Mouse (Mus musculus): ENCODE measurements around the gene Tdgf1. TPM values are rescaled to one million over a fixed set of nuclear protein-coding genes. Genes with fewer than 3 reads are reported as not detected.

Tdgf1 gene
- polyA plus RNA-seq, 1 experiment = not detected

DNA sequence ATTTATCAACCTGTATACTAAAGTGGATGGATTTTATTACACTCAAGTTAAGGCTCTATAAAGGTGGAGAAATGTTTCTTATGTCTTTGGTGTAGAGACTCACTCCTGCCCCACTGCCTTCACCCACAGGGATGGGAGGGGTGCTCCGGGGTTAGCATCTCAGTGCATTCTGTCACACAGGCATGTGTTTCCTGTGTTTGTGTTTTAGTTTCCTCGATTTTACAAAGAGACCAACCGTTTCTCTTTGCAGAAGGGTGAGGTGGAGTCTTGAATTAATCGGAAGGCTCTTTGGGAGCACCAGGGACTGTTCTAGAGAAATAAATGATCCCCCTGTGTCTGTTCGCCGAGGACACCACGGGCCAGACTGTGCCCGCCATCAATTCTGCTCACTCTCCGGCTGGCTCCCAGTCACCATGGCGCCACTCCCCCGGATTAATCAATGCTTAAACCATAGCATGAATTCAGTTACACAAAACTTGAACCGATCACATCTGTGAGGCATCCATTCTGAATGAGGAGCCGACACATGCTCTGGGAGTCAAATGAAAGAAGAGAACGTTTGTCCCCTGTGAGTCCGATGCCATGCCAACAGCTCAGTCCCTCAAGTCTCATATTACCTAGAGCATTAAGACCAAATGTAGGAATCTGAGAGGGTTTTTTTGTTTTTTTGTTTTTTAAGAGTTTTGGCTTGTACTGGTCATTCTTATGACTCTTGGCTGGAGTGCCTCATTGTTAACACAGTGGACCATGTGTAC lies 25.1 kb downstream of the Tdgf1 start:
- H3K4me3 ChIP-seq (ENCODE audit: insufficient read depth, low read length) = no peak overlapping the region
- TF ChIP-seq POLR2A (IDR thresholded peaks at IDR 0.05; ENCODE audit: low read depth, low read length) = no peak
- TF ChIP-seq CTCF (IDR thresholded peaks at IDR 0.05; ENCODE audit: borderline replicate concordance, insufficient read depth, low read length) = no peak
- H3K27ac ChIP-seq (ENCODE audit: insufficient read depth, low read length) = no peak overlapping the region
- H3K4me1 ChIP-seq (ENCODE audit: control insufficient read depth, insufficient read depth, low read length) = no peaks in the 10 kb centered on the region

DNA sequence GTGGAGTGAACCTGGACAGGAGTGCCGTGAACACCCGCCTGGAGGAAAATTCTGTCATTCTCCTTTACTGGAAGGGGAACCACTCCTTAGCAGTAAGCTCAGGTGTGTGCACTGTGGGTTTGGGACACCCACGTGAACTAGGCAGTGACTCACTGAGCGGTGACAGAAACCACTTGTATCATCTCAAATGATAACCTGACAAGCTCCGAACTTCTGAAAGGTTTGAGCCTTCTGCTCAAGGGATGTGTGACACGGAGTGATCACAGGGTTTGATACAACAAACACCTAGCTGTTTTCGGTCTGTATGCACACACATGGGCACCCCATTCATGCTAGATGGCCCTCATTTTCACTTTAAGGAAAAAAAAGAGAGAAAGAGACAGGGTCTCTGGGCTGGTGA lies 29.2 kb downstream of the Tdgf1 start, which contains the start of gene Fam240a:
Gene Fam240a, minus strand, starts transcription at position 76 of the 400 bp plus-strand sequence.
- Histone ChIP-seq H3K27ac (ENCODE audit: insufficient read depth, low read length) (no peak within 1 kb of the TSS), H3K4me1 (ENCODE audit: control insufficient read depth, insufficient read depth, low read length) (no peaks in the 10 kb centered on the region), H3K4me3 (ENCODE audit: insufficient read depth, low read length) (no peak within 1 kb of the TSS)
- TF ChIP-seq CTCF (IDR thresholded peaks at IDR 0.05; ENCODE audit: borderline replicate concordance, insufficient read depth, low read length) = no peak
- TF ChIP-seq POLR2A (IDR thresholded peaks at IDR 0.05; ENCODE audit: low read depth, low read length) = no peak

DNA sequence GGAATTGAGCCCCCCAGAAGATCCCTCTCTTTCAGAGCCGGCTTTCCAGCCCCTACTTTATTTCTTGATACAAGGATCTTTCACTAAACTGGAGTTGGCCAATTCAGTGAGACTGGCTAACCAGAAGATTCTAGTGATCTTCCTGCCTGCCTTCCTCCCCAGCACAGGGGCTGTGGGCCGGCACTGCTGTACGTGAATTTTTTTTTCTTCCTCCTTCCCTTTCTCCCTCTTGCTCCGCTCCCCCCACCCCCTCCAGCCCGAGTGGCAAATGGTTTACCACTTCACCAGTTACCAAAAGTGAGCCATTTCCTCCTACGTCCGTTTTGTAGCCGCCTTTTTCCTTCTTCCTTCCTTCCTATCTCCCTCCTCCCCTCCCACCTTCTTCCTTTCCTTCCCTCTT lies 30.5 kb downstream of the Tdgf1 start:
- no peak overlapping the region for H3K27ac ChIP-seq (ENCODE audit: insufficient read depth, low read length)
- TF ChIP-seq CTCF (IDR thresholded peaks at IDR 0.05; ENCODE audit: borderline replicate concordance, insufficient read depth, low read length) (no peak), POLR2A (IDR thresholded peaks at IDR 0.05; ENCODE audit: low read depth, low read length) (no peak)
- H3K4me1 ChIP-seq (ENCODE audit: control insufficient read depth, insufficient read depth, low read length) = no peaks in the 10 kb centered on the region
- H3K4me3 ChIP-seq (ENCODE audit: insufficient read depth, low read length) = no peak overlapping the region

DNA sequence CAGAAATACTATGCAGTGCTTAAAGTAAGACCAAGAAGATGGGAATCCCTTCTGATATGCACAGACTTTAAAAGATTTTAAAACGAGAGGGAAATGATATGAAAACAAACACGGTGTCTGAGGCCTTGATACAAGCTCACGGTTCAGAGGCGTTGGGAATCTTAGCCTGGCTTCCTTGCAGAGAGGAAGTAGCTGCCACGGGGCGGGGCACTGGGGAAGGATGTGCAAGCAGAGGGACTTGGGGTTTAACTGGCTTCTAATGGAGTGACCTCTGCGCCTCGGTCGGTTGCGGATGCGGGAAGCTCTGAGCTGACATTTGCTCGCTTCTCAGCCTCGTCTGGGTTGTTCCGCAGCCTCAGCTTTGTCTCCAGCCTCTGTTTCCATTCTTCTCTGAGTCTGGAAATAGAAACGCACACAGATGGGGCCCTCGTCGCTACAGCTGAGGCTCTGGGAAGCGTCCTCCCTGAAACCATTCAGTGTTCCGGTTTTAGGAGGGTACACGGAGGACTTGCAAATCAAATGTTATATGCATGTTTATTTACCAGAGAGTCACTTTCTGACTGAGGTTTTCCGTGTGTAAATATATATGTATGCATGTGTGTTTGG lies 31.2 kb downstream of the Tdgf1 start:
- Histone ChIP-seq H3K27ac (ENCODE audit: insufficient read depth, low read length) (no peak overlapping the region), H3K4me1 (ENCODE audit: control insufficient read depth, insufficient read depth, low read length) (no peaks in the 10 kb centered on the region), H3K4me3 (ENCODE audit: insufficient read depth, low read length) (no peak overlapping the region)
- no peak for TF ChIP-seq POLR2A (IDR thresholded peaks at IDR 0.05; ENCODE audit: low read depth, low read length)
- TF ChIP-seq CTCF (IDR thresholded peaks at IDR 0.05; ENCODE audit: borderline replicate concordance, insufficient read depth, low read length) = no peak

DNA sequence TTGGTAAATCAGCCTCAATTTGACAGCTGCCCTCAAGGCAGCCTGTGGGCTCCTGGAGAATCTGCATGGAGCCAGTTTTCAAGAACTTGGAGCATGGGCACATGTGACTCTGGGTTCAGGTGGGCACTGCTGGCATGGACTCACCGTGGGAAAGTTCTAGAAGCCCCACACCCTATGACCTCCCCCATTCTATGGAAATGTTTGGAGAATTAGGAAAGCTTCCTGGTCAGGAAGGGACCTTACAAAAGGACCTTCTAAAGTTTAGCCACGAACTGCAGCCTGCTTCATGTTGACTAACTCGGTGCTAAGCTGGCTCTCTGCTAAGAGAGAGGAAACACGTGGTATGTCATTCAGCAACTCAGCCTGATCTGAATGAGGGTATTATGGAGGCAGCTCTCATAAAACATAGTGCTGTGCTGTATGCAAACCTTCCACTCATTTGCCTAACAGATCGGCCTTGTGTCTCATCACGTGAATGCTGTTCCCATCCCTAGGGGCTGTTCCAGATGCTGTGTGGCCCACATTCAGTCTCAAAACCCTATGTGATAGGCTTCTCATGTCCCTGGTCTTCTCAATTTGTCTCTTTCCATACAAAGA lies 36.5 kb downstream of the Tdgf1 start:
- Histone ChIP-seq H3K4me1 (ENCODE audit: control insufficient read depth, insufficient read depth, low read length) (no peaks in the 10 kb centered on the region), H3K4me3 (ENCODE audit: insufficient read depth, low read length) (no peak overlapping the region), H3K27ac (ENCODE audit: insufficient read depth, low read length) (no peak overlapping the region)
- no peak for TF ChIP-seq CTCF (IDR thresholded peaks at IDR 0.05; ENCODE audit: borderline replicate concordance, insufficient read depth, low read length)
- TF ChIP-seq POLR2A (IDR thresholded peaks at IDR 0.05; ENCODE audit: low read depth, low read length) = no peak

DNA sequence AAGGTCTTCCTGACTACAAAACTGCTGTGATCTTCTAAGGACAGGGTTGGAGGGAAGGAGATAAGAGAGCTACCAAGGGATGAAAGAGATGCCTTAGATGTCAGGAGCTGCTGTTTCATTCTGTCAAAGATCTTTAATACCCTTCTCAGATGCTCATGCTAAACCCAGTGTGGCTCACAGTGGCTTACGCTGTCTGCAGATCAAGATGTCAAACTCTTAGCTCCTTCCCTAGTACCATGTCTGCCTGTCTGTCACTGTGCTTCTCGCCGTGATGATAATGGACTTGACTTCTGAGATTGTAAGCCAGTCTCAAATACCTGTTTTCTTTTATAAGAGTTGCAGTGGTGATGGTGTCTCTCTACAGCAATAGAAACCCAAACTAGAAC lies 37.3 kb downstream of the Tdgf1 start:
- no peak for TF ChIP-seq CTCF (IDR thresholded peaks at IDR 0.05; ENCODE audit: borderline replicate concordance, insufficient read depth, low read length)
- no peak for TF ChIP-seq POLR2A (IDR thresholded peaks at IDR 0.05; ENCODE audit: low read depth, low read length)
- H3K4me1 ChIP-seq (ENCODE audit: control insufficient read depth, insufficient read depth, low read length) = no peaks in the 10 kb centered on the region
- H3K4me3 ChIP-seq (ENCODE audit: insufficient read depth, low read length) = no peak overlapping the region
- H3K27ac ChIP-seq (ENCODE audit: insufficient read depth, low read length) = no peak overlapping the region

DNA sequence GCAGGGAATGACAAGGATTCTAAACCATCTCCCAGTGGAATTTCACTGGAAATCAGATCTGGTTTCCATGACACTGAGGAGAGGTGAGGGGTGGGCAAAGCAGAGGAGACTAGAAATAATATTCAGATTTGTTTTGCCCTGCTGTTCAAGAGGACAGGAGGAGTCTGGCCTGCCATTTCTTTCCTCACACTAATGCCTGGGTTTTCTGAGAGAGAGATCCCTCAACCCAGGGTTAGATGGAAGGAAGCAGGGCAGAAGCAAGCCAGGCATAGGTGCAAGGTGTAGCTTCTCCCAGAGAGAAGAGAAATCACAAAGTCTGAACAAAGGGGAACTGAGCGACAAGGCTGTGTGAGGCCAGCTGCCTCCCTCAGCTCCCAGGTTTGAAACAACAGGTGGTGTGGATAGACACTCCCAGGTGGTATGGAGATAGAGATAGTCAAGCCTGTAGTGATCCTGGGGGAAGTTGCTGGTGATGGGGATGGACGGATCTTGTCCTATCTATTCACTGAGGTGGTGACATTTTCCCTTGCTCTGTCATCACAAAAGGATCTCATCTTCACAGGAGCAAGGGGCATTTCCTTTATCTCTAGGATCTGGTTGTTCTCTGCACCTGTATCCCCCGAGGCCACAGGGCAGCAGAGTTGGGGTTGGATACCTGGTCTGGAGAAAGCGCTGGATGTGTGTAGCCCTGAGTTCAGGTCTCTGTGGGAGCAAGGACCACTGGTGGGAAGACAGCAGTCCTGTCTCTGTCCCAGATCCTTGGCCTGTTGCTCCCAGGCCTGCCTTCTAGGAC lies 37.9 kb downstream of the Tdgf1 start:
- TF ChIP-seq CTCF (IDR thresholded peaks at IDR 0.05; ENCODE audit: borderline replicate concordance, insufficient read depth, low read length) (no peak), POLR2A (IDR thresholded peaks at IDR 0.05; ENCODE audit: low read depth, low read length) (no peak)
- no peak overlapping the region for H3K4me3 ChIP-seq (ENCODE audit: insufficient read depth, low read length)
- H3K4me1 ChIP-seq (ENCODE audit: control insufficient read depth, insufficient read depth, low read length) = no peaks in the 10 kb centered on the region
- no peak overlapping the region for H3K27ac ChIP-seq (ENCODE audit: insufficient read depth, low read length)

DNA sequence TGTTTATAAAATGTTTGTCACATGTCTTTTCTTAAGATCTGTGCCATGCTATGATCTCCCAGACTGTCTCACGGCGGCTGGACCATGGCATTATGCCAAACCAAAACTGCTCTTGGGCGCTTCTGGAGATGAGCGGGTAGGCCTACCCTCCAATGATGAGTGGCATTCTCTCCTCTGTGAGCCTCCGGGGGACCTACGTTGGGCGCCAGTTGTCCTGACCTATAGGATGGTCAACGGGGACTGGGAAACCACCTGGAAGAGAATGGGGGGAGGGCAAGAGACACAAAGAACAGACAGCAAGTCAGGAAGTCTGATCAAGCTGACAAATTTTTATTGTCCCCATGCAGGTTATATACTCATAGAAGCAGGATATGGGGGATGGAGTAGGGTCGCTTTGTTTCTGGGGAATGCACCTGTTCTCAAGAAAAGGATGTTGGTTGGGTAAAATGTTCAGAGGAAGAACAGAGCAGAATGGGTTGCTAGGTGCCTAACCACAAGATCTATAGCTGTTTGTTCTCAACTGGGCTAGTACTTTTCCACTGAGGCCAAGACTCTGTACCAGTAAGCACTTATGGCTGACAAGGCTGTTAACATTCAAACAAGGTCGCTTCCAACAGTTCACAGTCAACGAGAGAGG lies 38.6 kb downstream of the Tdgf1 start:
- no peak overlapping the region for H3K27ac ChIP-seq (ENCODE audit: insufficient read depth, low read length)
- no peaks in the 10 kb centered on the region for H3K4me1 ChIP-seq (ENCODE audit: control insufficient read depth, insufficient read depth, low read length)
- H3K4me3 ChIP-seq (ENCODE audit: insufficient read depth, low read length) = no peak overlapping the region
- no peak for TF ChIP-seq POLR2A (IDR thresholded peaks at IDR 0.05; ENCODE audit: low read depth, low read length)
- no peak for TF ChIP-seq CTCF (IDR thresholded peaks at IDR 0.05; ENCODE audit: borderline replicate concordance, insufficient read depth, low read length)

DNA sequence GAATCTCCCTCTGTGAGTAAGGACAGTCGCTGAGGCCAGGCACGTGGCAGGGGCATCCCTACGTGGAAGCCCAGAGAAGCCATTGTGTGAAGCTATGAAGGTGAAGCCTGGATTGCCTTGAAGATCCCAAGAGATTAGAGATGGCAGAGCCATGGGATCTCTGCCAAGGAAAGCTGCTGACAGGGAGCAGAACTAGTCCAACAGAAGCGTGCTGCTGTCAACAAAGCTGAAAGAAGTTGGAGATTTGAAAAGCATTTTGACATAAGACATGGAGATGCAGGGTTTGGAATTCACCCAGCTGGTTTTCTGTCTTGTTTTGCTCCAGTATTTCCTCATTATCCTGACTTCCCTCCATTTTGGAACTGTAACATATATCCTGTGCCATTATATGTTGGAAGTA lies 43.7 kb downstream of the Tdgf1 start:
- Histone ChIP-seq H3K27ac (ENCODE audit: insufficient read depth, low read length) (no peak overlapping the region), H3K4me1 (ENCODE audit: control insufficient read depth, insufficient read depth, low read length) (no peaks in the 10 kb centered on the region), H3K4me3 (ENCODE audit: insufficient read depth, low read length) (no peak overlapping the region)
- no peak for TF ChIP-seq POLR2A (IDR thresholded peaks at IDR 0.05; ENCODE audit: low read depth, low read length)
- TF ChIP-seq CTCF (IDR thresholded peaks at IDR 0.05; ENCODE audit: borderline replicate concordance, insufficient read depth, low read length) = no peak

Data from embryonic fibroblast, embryonic 13.5 days (primary cell).